Mouse (Mus musculus): ENCODE measurements at regions not wholly inside any gene's neighbourhood (a gene's known extent, or its start where the extent isn't known, plus 50 kb on each side); places are given as distances from the start of the nearest gene placed in this dataset.

GRCm38 (mm10) chr9:61479626-61480025, 107.5 kb downstream of the Tle3 start:
- Histone ChIP-seq H3K4me1 (replicated peaks; ENCODE audit: control insufficient read depth, insufficient read depth, low read length) (no peaks in the 10 kb centered on the region), H3K27ac (ENCODE audit: low read depth) (no peak overlapping the region), H3K9me3 (ENCODE audit: control insufficient read depth, low read length) (no peaks in the 10 kb centered on the region), H3K36me3 (ENCODE audit: control insufficient read depth, insufficient read depth, low read length) (no peaks in the 10 kb centered on the region), H3K4me3 (ENCODE audit: low read depth, low read length) (no peak overlapping the region), H3K4me2 (ENCODE audit: low read length) (no peak overlapping the region), H3K9ac (ENCODE audit: low read length) (no peak overlapping the region), H3K27me3 (replicated peaks; ENCODE audit: control insufficient read depth, insufficient read depth, low read length) (no peaks in the 10 kb centered on the region)
- ATAC-seq (replicated peaks; ENCODE audit: low FRiP score, low TSS enrichment, low read depth), result no peak
- no peak for DNase-seq (ENCODE audit: low spot score)
- 52% methylated on average over 6 of the region's 6 CpGs for WGBS

GRCm38 (mm10) chr9:61478862-61479261, 106.7 kb downstream of the Tle3 start:
- DNase-seq (ENCODE audit: low spot score), result no peak
- Histone ChIP-seq H3K4me2 (ENCODE audit: low read length) (no peak overlapping the region), H3K9ac (ENCODE audit: low read length) (no peak overlapping the region), H3K27ac (ENCODE audit: low read depth) (no peak overlapping the region), H3K9me3 (ENCODE audit: control insufficient read depth, low read length) (no peaks in the 10 kb centered on the region), H3K4me3 (ENCODE audit: low read depth, low read length) (no peak overlapping the region), H3K36me3 (ENCODE audit: control insufficient read depth, insufficient read depth, low read length) (no peaks in the 10 kb centered on the region), H3K4me1 (replicated peaks; ENCODE audit: control insufficient read depth, insufficient read depth, low read length) (no peaks in the 10 kb centered on the region), H3K27me3 (replicated peaks; ENCODE audit: control insufficient read depth, insufficient read depth, low read length) (no peaks in the 10 kb centered on the region)
- WGBS, result 34% methylated on average over 9 of the region's 9 CpGs
- no peak for ATAC-seq (replicated peaks; ENCODE audit: low FRiP score, low TSS enrichment, low read depth)

GRCm38 (mm10) chr9:61476351-61476750, 104.2 kb downstream of the Tle3 start:
- Histone ChIP-seq H3K9ac (ENCODE audit: low read length) (no peak overlapping the region), H3K4me3 (ENCODE audit: low read depth, low read length) (no peak overlapping the region), H3K27me3 (replicated peaks; ENCODE audit: control insufficient read depth, insufficient read depth, low read length) (no peaks in the 10 kb centered on the region), H3K4me2 (ENCODE audit: low read length) (no peak overlapping the region), H3K4me1 (replicated peaks; ENCODE audit: control insufficient read depth, insufficient read depth, low read length) (no peaks in the 10 kb centered on the region), H3K9me3 (ENCODE audit: control insufficient read depth, low read length) (no peaks in the 10 kb centered on the region), H3K36me3 (ENCODE audit: control insufficient read depth, insufficient read depth, low read length) (no peaks in the 10 kb centered on the region), H3K27ac (ENCODE audit: low read depth) (no peak overlapping the region)
- DNase-seq (ENCODE audit: low spot score), result no peak
- ATAC-seq (replicated peaks; ENCODE audit: low FRiP score, low TSS enrichment, low read depth), result no peak
- WGBS, result 52% methylated on average over 4 of the region's 4 CpGs

- H3K4me1 ChIP-seq (replicated peaks; ENCODE audit: control insufficient read depth, insufficient read depth, low read length), result peaks cover 5% of the 10 kb centered on the region; the same call in 1 of the 2 replicates
- no peak overlapping the region for H3K9ac ChIP-seq (ENCODE audit: low read length)
- H3K27ac ChIP-seq (ENCODE audit: low read depth), result no peak overlapping the region
- H3K4me3 ChIP-seq (ENCODE audit: low read depth, low read length), result no peak overlapping the region
- ATAC-seq (replicated peaks; ENCODE audit: low FRiP score, low TSS enrichment, low read depth) (no peak), DNase-seq (ENCODE audit: low spot score) (no peak)
- WGBS, result 58% methylated on average over 6 of the region's 6 CpGs
- 0 out of 2 replicates have a peak, but pooled peaks cover 2% of the 10 kb centered on the region for H3K9me3 ChIP-seq (ENCODE audit: control insufficient read depth, low read length)
- no peak overlapping the region for H3K4me2 ChIP-seq (ENCODE audit: low read length)
- H3K36me3 ChIP-seq (ENCODE audit: control insufficient read depth, insufficient read depth, low read length), result no peaks in the 10 kb centered on the region
- H3K27me3 ChIP-seq (replicated peaks; ENCODE audit: control insufficient read depth, insufficient read depth, low read length), result no peaks in the 10 kb centered on the region
These were observed 98.8 kb downstream of the Tle3 start for GRCm38 (mm10) chr9:61470815-61471505.

- Histone ChIP-seq H3K27me3 (replicated peaks; ENCODE audit: control insufficient read depth, insufficient read depth, low read length) (no peaks in the 10 kb centered on the region), H3K9ac (ENCODE audit: low read length) (no peak overlapping the region), H3K27ac (ENCODE audit: low read depth) (no peak overlapping the region), H3K36me3 (ENCODE audit: control insufficient read depth, insufficient read depth, low read length) (no peaks in the 10 kb centered on the region), H3K4me1 (replicated peaks; ENCODE audit: control insufficient read depth, insufficient read depth, low read length) (peaks cover 5% of the 10 kb centered on the region; the same call in 1 of the 2 replicates), H3K4me3 (ENCODE audit: low read depth, low read length) (no peak overlapping the region), H3K9me3 (ENCODE audit: control insufficient read depth, low read length) (peaks cover 7% of the 10 kb centered on the region; the same call in 1 of the 2 replicates), H3K4me2 (ENCODE audit: low read length) (no peak overlapping the region)
- 56% methylated on average over 11 of the region's 11 CpGs for WGBS
- ATAC-seq (replicated peaks; ENCODE audit: low FRiP score, low TSS enrichment, low read depth) (no peak), DNase-seq (ENCODE audit: low spot score) (no peak)
These were observed 96.8 kb downstream of the Tle3 start for GRCm38 (mm10) chr9:61468897-61469509.

GRCm38 (mm10) chr9:61468368-61468848, 96.2 kb downstream of the Tle3 start:
- whole genome bisulfite sequencing, result 30% methylated on average over 6 of the region's 6 CpGs
- Histone ChIP-seq H3K9me3 (ENCODE audit: control insufficient read depth, low read length) (peaks cover 7% of the 10 kb centered on the region; the same call in 1 of the 2 replicates), H3K27ac (ENCODE audit: low read depth) (no peak overlapping the region), H3K27me3 (replicated peaks; ENCODE audit: control insufficient read depth, insufficient read depth, low read length) (no peaks in the 10 kb centered on the region), H3K4me3 (ENCODE audit: low read depth, low read length) (no peak overlapping the region), H3K9ac (ENCODE audit: low read length) (no peak overlapping the region), H3K4me2 (ENCODE audit: low read length) (no peak overlapping the region), H3K36me3 (ENCODE audit: control insufficient read depth, insufficient read depth, low read length) (no peaks in the 10 kb centered on the region), H3K4me1 (replicated peaks; ENCODE audit: control insufficient read depth, insufficient read depth, low read length) (peaks cover 5% of the 10 kb centered on the region; the same call in 1 of the 2 replicates)
- DNase-seq (ENCODE audit: low spot score) (no peak), ATAC-seq (replicated peaks; ENCODE audit: low FRiP score, low TSS enrichment, low read depth) (0 out of 2 replicates have a peak, but pooled peaks have one; percentile 53)
